Mouse (Mus musculus) midbrain, postnatal 0 days (tissue): ENCODE measurements around the gene Ccdc144b. TPM values are rescaled to one million over a fixed set of nuclear protein-coding genes. Genes with fewer than 3 reads are reported as not detected.
A peak's percentile ranks its signal among the peaks of the same experiment; 100 is the strongest.

Experiments
- ATAC-seq: fragments of 200-750 bp; cut with Nextera tagmentation; 2 replicates; pipeline ENCODE4 v1.8.0; 2017; ENCODE audit warnings: moderate number of reproducible peaks, mild to moderate bottlenecking, moderate TSS enrichment, moderate library complexity; ENCODE audit not compliant: low FRiP score
- DNase-seq: peaks from one replicate; pipeline ENCODE4 v3.0.0-alpha.2; 2015; ENCODE audit warnings: low spot score
- H3K27ac ChIP-seq: fragments of 300-500 bp; sonication (generic); 2 replicates; pipeline ENCODE4 v1.5.1; 2014; ENCODE audit warnings: low read depth, mild to moderate bottlenecking, low read length, mixed read lengths
- H3K27me3 ChIP-seq: fragments of 300-500 bp; sonication (generic); 2 replicates; pipeline ENCODE4 v1.6.1; 2014; ENCODE audit warnings: low read length, control low read depth, mixed read lengths; ENCODE audit not compliant: insufficient read depth
- H3K36me3 ChIP-seq: fragments of 300-500 bp; sonication (generic); 2 replicates; pipeline ENCODE4 v1.6.1; 2014; ENCODE audit warnings: low read length, control low read depth, mixed read lengths; ENCODE audit not compliant: insufficient read depth
- H3K4me1 ChIP-seq: fragments of 300-500 bp; sonication (generic); 2 replicates; pipeline ENCODE4 v1.6.1; 2014; ENCODE audit warnings: mild to moderate bottlenecking, control low read depth, antibody characterized with exemption, low read length, mixed read lengths; ENCODE audit not compliant: insufficient read depth
- H3K4me2 ChIP-seq: fragments of 300-500 bp; sonication (generic); 2 replicates; pipeline ENCODE4 v1.6.1; 2014; ENCODE audit warnings: low read depth, mild to moderate bottlenecking, low read length, mixed read lengths; ENCODE audit not compliant: poor library complexity, severe bottlenecking
- H3K4me3 ChIP-seq: fragments of 300-500 bp; sonication (generic); 2 replicates; pipeline ENCODE4 v1.5.1; 2014; ENCODE audit warnings: low read depth, mild to moderate bottlenecking, low read length, moderate library complexity
- H3K9ac ChIP-seq: fragments of 300-500 bp; sonication (generic); replicated peaks from 2 replicates; pipeline ENCODE4 v1.6.1; 2014; ENCODE audit warnings: mild to moderate bottlenecking, low read length, moderate library complexity, mixed read lengths; ENCODE audit not compliant: poor library complexity, severe bottlenecking
- H3K9me3 ChIP-seq: fragments of 300-500 bp; sonication (generic); 2 replicates; pipeline ENCODE4 v1.6.1; 2016; ENCODE audit warnings: low read length, control low read depth
- CTCF ChIP-seq: IDR thresholded peaks from 2 replicates; pipeline ENCODE4 v1.5.1; 2016; ENCODE audit warnings: antibody characterized with exemption, mild to moderate bottlenecking
- WGBS: fragments of 180-500 bp; shearing (Covaris S2); extraction: QIAGEN DNeasy Blood & Tissue Kit; methylation state at CpG from one replicate; pipeline ENCODE4 v1.1.7; 2014; 5-methylcytosine and 5-hydroxymethylcytosine counted together
- polyA plus RNA-seq: library from polyadenylated mRNA; unstranded; fragments of >200 nt; fragmentation: Nextera tagmentation; extraction: Ambion mirVana; gene quantifications from 2 replicates; pipeline ENCODE4 v1.2.1, GENCODE M21; 2015
- total RNA-seq: library from RNA; depleted of rRNA; stranded (reverse); fragments of >200 nt; gene quantifications from 2 replicates; pipeline ENCODE4 v1.2.3, GENCODE M21; 2014

Gene Ccdc144b
- total and polyA plus RNA-seq, 2 experiments from 2014 or later, result 0.02 TPM; not detected in 1

- DNase-seq, result no peak
- Histone ChIP-seq H3K36me3 (no peaks in the 10 kb centered on the region), H3K4me3 (no peak overlapping the region), H3K4me1 (no peaks in the 10 kb centered on the region), H3K27me3 (no peaks in the 10 kb centered on the region), H3K9ac (no peak overlapping the region), H3K27ac (no peak overlapping the region), H3K9me3 (no peaks in the 10 kb centered on the region), H3K4me2 (no peak overlapping the region)
- TF ChIP-seq CTCF, result no peak
- WGBS, result 70% methylated on average over 3 of the region's 3 CpGs
- no peak for ATAC-seq
These were observed 42.1 kb downstream of the Ccdc144b start for GRCm38 (mm10) chr3:36011239-36011638.

- WGBS, result 73% methylated on average over 4 of the region's 4 CpGs
- Histone ChIP-seq H3K27ac (no peak overlapping the region), H3K9me3 (no peaks in the 10 kb centered on the region), H3K4me3 (no peak overlapping the region), H3K4me2 (no peak overlapping the region), H3K27me3 (no peaks in the 10 kb centered on the region), H3K36me3 (no peaks in the 10 kb centered on the region), H3K4me1 (no peaks in the 10 kb centered on the region), H3K9ac (no peak overlapping the region)
- ATAC-seq (no peak), DNase-seq (no peak)
- no peak for TF ChIP-seq CTCF
These were observed 44.8 kb downstream of the Ccdc144b start for GRCm38 (mm10) chr3:36008411-36009154.

GRCm38 (mm10) chr3:36004028-36004895, 49.1 kb downstream of the Ccdc144b start:
- Histone ChIP-seq H3K4me1 (no peaks in the 10 kb centered on the region), H3K4me2 (no peak overlapping the region), H3K27ac (no peak overlapping the region), H3K9me3 (no peaks in the 10 kb centered on the region), H3K4me3 (no peak overlapping the region), H3K9ac (no peak overlapping the region), H3K27me3 (no peaks in the 10 kb centered on the region), H3K36me3 (no peaks in the 10 kb centered on the region)
- no peak for TF ChIP-seq CTCF
- 64% methylated on average over 4 of the region's 4 CpGs for WGBS
- peak; percentile 60 for DNase-seq
- no peak for ATAC-seq

GRCm38 (mm10) chr3:36000275-36001239, 52.8 kb downstream of the Ccdc144b start, which contains the start of gene Mccc1:
TSS of gene Mccc1 (minus strand) at chr3:36000678.
- TF ChIP-seq CTCF, result no peak
- Histone ChIP-seq H3K9ac (peak within 1 kb of the TSS; percentile 84), H3K4me3 (peak within 1 kb of the TSS; percentile 81), H3K27ac (peak within 1 kb of the TSS; percentile 92), H3K4me2 (peak within 1 kb of the TSS; percentile 79), H3K27me3 (no peaks in the 10 kb centered on the region), H3K9me3 (no peaks in the 10 kb centered on the region), H3K4me1 (no peaks in the 10 kb centered on the region), H3K36me3 (no peaks in the 10 kb centered on the region; the same call in 1 of the 2 replicates)
- 3% methylated on average over 39 of the region's 39 CpGs for WGBS
- DNase-seq, result peak; percentile 98
- peak; percentile 100 for ATAC-seq

- Histone ChIP-seq H3K4me1 (no peaks in the 10 kb centered on the region), H3K27me3 (no peaks in the 10 kb centered on the region), H3K36me3 (peaks cover 17% of the 10 kb centered on the region), H3K9ac (no peak overlapping the region), H3K27ac (no peak overlapping the region), H3K9me3 (no peaks in the 10 kb centered on the region), H3K4me3 (no peak overlapping the region), H3K4me2 (no peak overlapping the region)
- WGBS, result 56% methylated on average over 11 of the region's 11 CpGs
- no peak for DNase-seq
- TF ChIP-seq CTCF, result no peak
- ATAC-seq, result no peak
These were observed 58.5 kb downstream of the Ccdc144b start for GRCm38 (mm10) chr3:35994552-35995531.
